In genomic region chr8:111094719-111095302, GRCm38 (mm10) we compare ENCODE assay signal across 8 mouse cellular contexts. TPM values are rescaled to one million over a fixed set of nuclear protein-coding genes. Genes with fewer than 3 reads are reported as not detected.
A peak's percentile ranks its signal among the peaks of the same experiment; 100 is the strongest.
DNase-seq lines count a peak whose midpoint lies in the region; ATAC-seq and TF ChIP-seq lines count a peak whose summit lies in the region.
"Not testable (repeated sequence)": the region's sequence is repeated elsewhere in the genome, so short reads cannot be mapped to it uniquely, and the experiment has no call there.

No protein-coding gene starts in this region.

- not testable (repeated sequence) for TF ChIP-seq POLR2A in bone marrow macrophage, adult 2 months (IDR thresholded peaks at IDR 0.05; ENCODE audit: borderline replicate concordance, low read depth, low read length); myocyte (IDR thresholded peaks at IDR 0.05; ENCODE audit: insufficient read length, low read depth)

- TF ChIP-seq CTCF in bone marrow macrophage, adult 2 months (IDR thresholded peaks at IDR 0.05; ENCODE audit: low read depth, low read length); liver, postnatal 0 days (IDR thresholded peaks at IDR 0.05; ENCODE audit: low read depth): not testable (repeated sequence)

- H3K27ac ChIP-seq in bone marrow macrophage, adult 2 months (ENCODE audit: insufficient read depth, low read depth, low read length); stomach, embryonic 15.5 days: not testable (repeated sequence)
- peak overlapping the region; percentile 65 for H3K27ac ChIP-seq in heart, embryonic 15.5 days
- peak overlapping the region; percentile 55 for H3K27ac ChIP-seq in liver, postnatal 0 days (ENCODE audit: low read depth)

- DNase-seq in CD4-positive helper T cell, adult 2 months (ENCODE audit: low read depth, low spot score): peak; percentile 60
- peak; percentile 40 for DNase-seq in kidney, postnatal 10 days
- peak; percentile 51 for DNase-seq in liver, postnatal 0 days

- not testable (repeated sequence) for TF ChIP-seq EP300 in liver, postnatal 0 days (IDR thresholded peaks at IDR 0.05; ENCODE audit: low read depth)

- not testable (repeated sequence) for H3K36me3 ChIP-seq in erythroblast, embryonic 14.5 days (ENCODE audit: control insufficient read depth); heart, embryonic 15.5 days; liver, postnatal 0 days (replicated peaks; ENCODE audit: insufficient read depth, low read length); myocyte (ENCODE audit: control insufficient read depth, insufficient read depth); stomach, embryonic 15.5 days

- H3K4me3 ChIP-seq in bone marrow macrophage, adult 2 months (ENCODE audit: insufficient read depth, low read length): peak overlapping the region; percentile 88
- peak overlapping the region; percentile 72 for H3K4me3 ChIP-seq in erythroblast, embryonic 14.5 days (replicated peaks)
- H3K4me3 ChIP-seq in heart, embryonic 15.5 days: peak overlapping the region; percentile 74
- peak overlapping the region; percentile 68 for H3K4me3 ChIP-seq in liver, postnatal 0 days (ENCODE audit: low read depth, low read length)
- H3K4me3 ChIP-seq in myocyte: peak overlapping the region; percentile 29
- H3K4me3 ChIP-seq in stomach, embryonic 15.5 days (replicated peaks): peak overlapping the region; percentile 66

- not testable (repeated sequence) for H3K4me1 ChIP-seq in bone marrow macrophage, adult 2 months (ENCODE audit: control insufficient read depth, insufficient read depth, low read length); liver, postnatal 0 days (ENCODE audit: insufficient read depth); stomach, embryonic 15.5 days
- peaks cover 31% of the 10 kb centered on the region for H3K4me1 ChIP-seq in erythroblast, embryonic 14.5 days (ENCODE audit: control insufficient read depth)
- peaks cover 16% of the 10 kb centered on the region for H3K4me1 ChIP-seq in heart, embryonic 15.5 days (replicated peaks)

- peak overlapping the region; percentile 96 for H3K4me2 ChIP-seq in heart, embryonic 15.5 days
- peak overlapping the region; percentile 96 for H3K4me2 ChIP-seq in liver, postnatal 0 days (ENCODE audit: low read depth, low read length)
- peak overlapping the region; percentile 67 for H3K4me2 ChIP-seq in myocyte (ENCODE audit: low read depth)
- peak overlapping the region; percentile 91 for H3K4me2 ChIP-seq in stomach, embryonic 15.5 days

- peak overlapping the region; percentile 50 for H3ac ChIP-seq in myocyte (ENCODE audit: control insufficient read depth, insufficient read length)

- peak; percentile 59; the same call in 1 of the 2 replicates for ATAC-seq in heart, embryonic 15.5 days (replicated peaks; ENCODE audit: insufficient number of reproducible peaks, insufficient read depth, low FRiP score, low read depth)
- ATAC-seq in liver, postnatal 0 days: peak; percentile 80
- ATAC-seq in stomach, embryonic 15.5 days (ENCODE audit: insufficient read depth, low FRiP score, low read depth): peak; percentile 57

- H3K9ac ChIP-seq in heart, embryonic 15.5 days: peak overlapping the region; percentile 65
- H3K9ac ChIP-seq in liver, postnatal 0 days (replicated peaks): peak overlapping the region; percentile 76
- peak overlapping the region; percentile 37 for H3K9ac ChIP-seq in stomach, embryonic 15.5 days

- H3K9me3 ChIP-seq in erythroblast, embryonic 14.5 days (ENCODE audit: control insufficient read depth, low read length); heart, embryonic 15.5 days (replicated peaks); liver, postnatal 0 days (ENCODE audit: low read length); stomach, embryonic 15.5 days: not testable (repeated sequence)

- WGBS in heart, embryonic 15.5 days: under 1% methylated on average over 63 of the region's 69 CpGs
- WGBS in liver, postnatal 0 days (ENCODE audit: insufficient replicate concordance): under 1% methylated on average over 30 of the region's 69 CpGs
- under 1% methylated on average over 58 of the region's 69 CpGs for WGBS in stomach, embryonic 15.5 days

- H3K27me3 ChIP-seq in erythroblast, embryonic 14.5 days (ENCODE audit: control insufficient read depth); heart, embryonic 15.5 days; liver, postnatal 0 days (ENCODE audit: insufficient read depth, low read length); myocyte (ENCODE audit: control insufficient read depth, insufficient read depth, insufficient read length); stomach, embryonic 15.5 days (replicated peaks): not testable (repeated sequence)

- peaks cover 17% of the 10 kb centered on the region for H3K79me2 ChIP-seq in myocyte (ENCODE audit: control insufficient read depth, insufficient read depth)

RNA-seq across cellular contexts. Expression of gene Pdpr, which starts 0.4 kb away (rescaled TPM):
- 8.1 and 11.3 TPM in 2 replicates for polyA plus RNA-seq in bone marrow macrophage, adult 2 months (2012; ENCODE audit: insufficient read depth, insufficient read length, missing spikeins)
- polyA plus RNA-seq in erythroblast, embryonic 14.5 days (2012): 0.05 TPM in 1 of 2 replicates, not detected in the other
- polyA plus RNA-seq in heart, embryonic 15.5 days (2015; fragmentation: Nextera tagmentation; extraction: Ambion mirVana): 10.2 and 11.9 TPM in 2 replicates
- polyA plus RNA-seq in liver, postnatal 0 days (2015; fragmentation: Nextera tagmentation; extraction: Ambion mirVana): 2.0 and 3.3 TPM in 2 replicates
- 8.6 TPM for polyA plus RNA-seq in myocyte (2012; fragmentation: generic; extraction: Trizol)
- 8.6 and 9.6 TPM in 2 replicates for polyA plus RNA-seq in stomach, embryonic 15.5 days (2015; fragmentation: Nextera tagmentation; extraction: Ambion mirVana)

RNA-seq across cellular contexts. Expression of gene Clec18a, which starts 2.6 kb away (rescaled TPM):
- polyA plus RNA-seq in bone marrow macrophage, adult 2 months (2012; ENCODE audit: insufficient read depth, insufficient read length, missing spikeins): not detected in 2 replicates
- not detected in 2 replicates for polyA plus RNA-seq in erythroblast, embryonic 14.5 days (2012)
- polyA plus RNA-seq in heart, embryonic 15.5 days (2015; fragmentation: Nextera tagmentation; extraction: Ambion mirVana): not detected in 2 replicates
- not detected in 2 replicates for polyA plus RNA-seq in liver, postnatal 0 days (2015; fragmentation: Nextera tagmentation; extraction: Ambion mirVana)
- polyA plus RNA-seq in myocyte (2012; fragmentation: generic; extraction: Trizol): 1.2 TPM
- not detected in 2 replicates for polyA plus RNA-seq in stomach, embryonic 15.5 days (2015; fragmentation: Nextera tagmentation; extraction: Ambion mirVana)

RNA-seq across cellular contexts. Expression of gene Exosc6, which starts 38.7 kb away (rescaled TPM):
- not detected in 2 replicates for polyA plus RNA-seq in bone marrow macrophage, adult 2 months (2012; ENCODE audit: insufficient read depth, insufficient read length, missing spikeins)
- 4.8 and 5.0 TPM in 2 replicates for polyA plus RNA-seq in erythroblast, embryonic 14.5 days (2012)
- polyA plus RNA-seq in heart, embryonic 15.5 days (2015; fragmentation: Nextera tagmentation; extraction: Ambion mirVana): 4.1 and 11.9 TPM in 2 replicates
- polyA plus RNA-seq in liver, postnatal 0 days (2015; fragmentation: Nextera tagmentation; extraction: Ambion mirVana): 6.1 and 7.0 TPM in 2 replicates
- not detected for polyA plus RNA-seq in myocyte (2012; fragmentation: generic; extraction: Trizol)
- polyA plus RNA-seq in stomach, embryonic 15.5 days (2015; fragmentation: Nextera tagmentation; extraction: Ambion mirVana): 17.7 and 20.5 TPM in 2 replicates

Comparison
In these comparisons a context has a peak if more than half of its experiments do, and no peak if none do; other contexts are left out.
1. H3K4me3 ChIP-seq: peak in every context shown above with its lines; median percentile 88 in bone marrow macrophage, adult 2 months; 74 in heart, embryonic 15.5 days; 72 in erythroblast, embryonic 14.5 days; 68 in liver, postnatal 0 days; 66 in stomach, embryonic 15.5 days; 29 in myocyte.